Mouse (Mus musculus): ENCODE data around the gene Gm15737.

DNA sequence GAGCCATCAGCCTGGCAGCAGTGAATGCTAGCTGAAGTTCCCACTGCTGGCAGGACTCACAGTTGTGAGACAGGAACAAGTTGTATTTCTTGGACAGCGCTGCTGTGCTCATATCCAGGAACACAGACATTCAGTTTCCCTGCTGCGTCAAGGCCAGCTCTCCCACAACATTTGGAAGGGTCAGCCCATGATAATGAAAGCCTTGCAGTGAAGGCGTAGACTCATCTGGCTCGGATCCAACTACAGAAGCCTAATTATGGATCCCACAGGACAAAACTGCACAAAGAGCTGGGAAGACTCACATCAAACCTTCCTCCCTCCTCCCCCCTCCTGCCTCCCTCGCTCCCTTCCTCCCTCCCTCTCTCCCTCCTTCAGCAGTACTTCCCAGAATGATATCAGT, 18.9 kb upstream of the Gm15737 start:
- TF ChIP-seq CTCF (IDR thresholded peaks at IDR 0.05; ENCODE audit: borderline replicate concordance, insufficient read depth, low read depth, low read length) (no peak), POLR2A (IDR thresholded peaks at IDR 0.05; ENCODE audit: borderline replicate concordance, insufficient read depth, low read length) (no peak)
